Mouse (Mus musculus) hindbrain, embryonic 16.5 days (tissue): ENCODE measurements around the gene Spag6. TPM values are rescaled to one million over a fixed set of nuclear protein-coding genes. Genes with fewer than 3 reads are reported as not detected.

Experiments used
- ATAC-seq: fragments of 200-750 bp; cut with Nextera tagmentation; 2 replicates; pipeline ENCODE4 v1.8.0; 2017; ENCODE audit warnings: moderate TSS enrichment, moderate library complexity
- H3K27ac ChIP-seq: fragments of 300-500 bp; sonication (generic); 2 replicates; pipeline ENCODE4 v1.5.1; 2014; ENCODE audit warnings: low read depth, mild to moderate bottlenecking, control low read depth, low read length, moderate library complexity
- H3K27me3 ChIP-seq: fragments of 300-500 bp; sonication (generic); replicated peaks from 2 replicates; pipeline ENCODE4 v1.6.1; 2014; ENCODE audit warnings: low read length; ENCODE audit not compliant: control insufficient read depth, insufficient read depth
- H3K36me3 ChIP-seq: fragments of 300-500 bp; sonication (generic); 2 replicates; pipeline ENCODE4 v1.6.1; 2014; ENCODE audit warnings: mild to moderate bottlenecking, low read length, moderate library complexity, mixed read lengths; ENCODE audit not compliant: control insufficient read depth, insufficient read depth
- H3K4me1 ChIP-seq: fragments of 300-500 bp; sonication (generic); 2 replicates; pipeline ENCODE4 v1.6.1; 2014; ENCODE audit warnings: low read depth, low read length; ENCODE audit not compliant: control insufficient read depth, insufficient read depth
- H3K4me2 ChIP-seq: fragments of 300-500 bp; sonication (generic); 2 replicates; pipeline ENCODE4 v1.6.1; 2014; ENCODE audit warnings: mild to moderate bottlenecking, low read length, control low read depth, moderate library complexity
- H3K4me3 ChIP-seq: fragments of 300-500 bp; sonication (generic); 2 replicates; pipeline ENCODE4 v1.5.1; 2014; ENCODE audit warnings: mild to moderate bottlenecking, low read length, control low read depth, moderate library complexity
- H3K9ac ChIP-seq: fragments of 300-500 bp; sonication (generic); 2 replicates; pipeline ENCODE4 v1.6.1; 2014; ENCODE audit warnings: low read depth, mild to moderate bottlenecking, control low read depth, low read length, moderate library complexity
- H3K9me3 ChIP-seq: fragments of 300-500 bp; sonication (generic); 2 replicates; pipeline ENCODE4 v1.6.1; 2014; ENCODE audit warnings: mild to moderate bottlenecking, low read length, moderate library complexity; ENCODE audit not compliant: control insufficient read depth
- WGBS: fragments of 180-500 bp; shearing (Covaris S2); extraction: QIAGEN DNeasy Blood & Tissue Kit; methylation state at CpG from one replicate; pipeline ENCODE4 v1.1.7; 2014; 5-methylcytosine and 5-hydroxymethylcytosine counted together
- polyA plus RNA-seq: library from polyadenylated mRNA; unstranded; fragments of >200 nt; fragmentation: Nextera tagmentation; extraction: Ambion mirVana; gene quantifications from 2 replicates; pipeline ENCODE4 v1.2.1, GENCODE M21; 2015

The Spag6 gene
- polyA plus RNA-seq, 1 experiment from 2014 or later = 0.06 TPM

DNA sequence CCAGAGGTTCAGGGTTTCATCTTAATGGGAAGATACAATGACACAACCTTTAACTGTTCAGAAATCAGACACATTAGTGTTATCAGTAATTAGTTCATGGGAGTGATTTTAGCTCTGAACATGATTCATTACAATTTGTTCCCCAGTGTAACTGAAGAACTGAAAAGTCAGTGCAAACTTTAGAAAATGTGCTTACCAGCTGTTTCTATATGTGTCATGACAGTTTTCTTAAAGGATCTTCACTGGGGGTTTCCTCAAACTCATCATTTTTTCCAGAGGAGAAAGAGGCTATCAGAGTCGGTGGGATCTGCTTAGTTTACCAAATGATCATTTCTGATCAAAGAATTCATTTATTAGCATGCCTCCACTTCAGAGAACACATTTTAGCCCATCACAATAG lies 1.3 kb upstream of the Spag6 start:
- H3K4me3 ChIP-seq = no peak overlapping the region
- H3K9me3 ChIP-seq = no peaks in the 10 kb centered on the region
- no peak overlapping the region for H3K4me2 ChIP-seq
- no peak overlapping the region for H3K9ac ChIP-seq
- ATAC-seq = no peak
- H3K27me3 ChIP-seq = peaks cover 26% of the 10 kb centered on the region
- WGBS = 3% methylated on average over 1 of the region's 1 CpGs
- H3K4me1 ChIP-seq = peaks cover 15% of the 10 kb centered on the region
- no peaks in the 10 kb centered on the region for H3K36me3 ChIP-seq
- H3K27ac ChIP-seq = no peak overlapping the region

DNA sequence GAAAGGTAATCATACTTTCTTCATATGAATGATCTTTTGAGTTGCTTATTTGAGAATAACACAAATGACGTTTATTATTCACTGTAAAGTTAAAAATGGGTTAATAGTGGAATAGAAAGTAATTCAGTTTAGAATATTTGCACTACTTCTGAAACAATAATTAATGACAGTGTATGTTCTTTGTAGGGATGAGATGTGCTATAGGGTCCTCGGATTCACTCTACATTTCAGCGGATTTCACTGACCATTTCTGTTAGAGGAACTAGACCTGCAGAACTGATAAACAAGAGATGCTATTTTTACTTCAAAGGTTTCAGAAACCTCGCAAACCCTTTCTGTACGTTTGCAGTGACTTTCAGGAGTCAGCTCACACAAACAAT lies 351 bp upstream of the Spag6 start:
- Histone ChIP-seq H3K36me3 (no peaks in the 10 kb centered on the region), H3K27ac (no peak overlapping the region), H3K4me3 (peak overlapping the region; percentile 46; the same call in 1 of the 2 replicates), H3K4me2 (peak overlapping the region; percentile 72), H3K4me1 (peaks cover 16% of the 10 kb centered on the region), H3K27me3 (peaks cover 22% of the 10 kb centered on the region), H3K9me3 (no peaks in the 10 kb centered on the region), H3K9ac (no peak overlapping the region)
- WGBS = 1% methylated on average over 5 of the region's 5 CpGs
- ATAC-seq = no peak

DNA sequence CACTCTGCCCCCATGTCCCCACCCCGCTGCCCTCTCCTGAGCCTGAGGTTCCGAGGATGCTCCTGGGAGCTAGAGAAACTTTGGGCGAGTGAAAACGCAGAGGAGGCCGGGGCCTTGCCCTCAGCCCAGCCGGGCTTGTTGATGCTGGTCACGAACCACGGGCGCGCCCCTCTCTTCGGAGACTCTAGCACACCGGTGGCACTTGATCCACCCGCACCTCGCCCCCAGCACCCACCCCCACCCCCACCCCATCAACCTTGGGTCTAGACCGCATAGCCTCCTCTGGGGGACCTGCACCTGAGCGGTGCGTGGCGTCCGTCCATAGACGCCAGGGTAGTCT lies 749 bp downstream of the Spag6 start:
- Histone ChIP-seq H3K9ac (peak overlapping the region; percentile 67), H3K4me3 (peak overlapping the region; percentile 46), H3K36me3 (no peaks in the 10 kb centered on the region), H3K4me2 (peak overlapping the region; percentile 72), H3K9me3 (no peaks in the 10 kb centered on the region), H3K27ac (no peak overlapping the region), H3K27me3 (peaks cover 24% of the 10 kb centered on the region), H3K4me1 (peaks cover 15% of the 10 kb centered on the region)
- no peak for ATAC-seq
- under 1% methylated on average over 20 of the region's 20 CpGs for WGBS

DNA sequence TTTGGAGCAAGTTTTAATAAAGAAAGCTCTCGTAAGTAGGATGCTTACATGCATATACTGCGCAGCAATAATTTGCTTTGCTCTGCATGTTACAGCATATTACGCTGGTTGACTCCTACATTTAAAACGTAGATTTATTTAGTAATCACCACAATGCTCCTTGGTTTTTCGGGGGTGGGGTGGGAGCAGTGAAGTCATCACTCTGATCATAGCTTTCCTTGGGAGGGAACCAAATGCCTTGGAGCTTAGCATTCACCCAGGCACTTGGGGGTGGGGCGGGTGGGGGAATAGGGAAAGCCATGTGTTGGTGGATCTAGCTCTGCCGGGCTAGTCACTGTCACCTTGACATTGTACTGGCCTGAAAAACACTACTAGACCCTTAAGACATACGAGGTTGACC lies 1.3 kb downstream of the Spag6 start:
- H3K27ac ChIP-seq = no peak overlapping the region
- peaks cover 10% of the 10 kb centered on the region for H3K4me1 ChIP-seq
- H3K9me3 ChIP-seq = no peaks in the 10 kb centered on the region
- H3K4me3 ChIP-seq = no peak overlapping the region
- WGBS = 3% methylated on average over 8 of the region's 8 CpGs
- peaks cover 24% of the 10 kb centered on the region for H3K27me3 ChIP-seq
- no peak overlapping the region for H3K9ac ChIP-seq
- H3K4me2 ChIP-seq = no peak overlapping the region
- no peaks in the 10 kb centered on the region for H3K36me3 ChIP-seq
- no peak for ATAC-seq

DNA sequence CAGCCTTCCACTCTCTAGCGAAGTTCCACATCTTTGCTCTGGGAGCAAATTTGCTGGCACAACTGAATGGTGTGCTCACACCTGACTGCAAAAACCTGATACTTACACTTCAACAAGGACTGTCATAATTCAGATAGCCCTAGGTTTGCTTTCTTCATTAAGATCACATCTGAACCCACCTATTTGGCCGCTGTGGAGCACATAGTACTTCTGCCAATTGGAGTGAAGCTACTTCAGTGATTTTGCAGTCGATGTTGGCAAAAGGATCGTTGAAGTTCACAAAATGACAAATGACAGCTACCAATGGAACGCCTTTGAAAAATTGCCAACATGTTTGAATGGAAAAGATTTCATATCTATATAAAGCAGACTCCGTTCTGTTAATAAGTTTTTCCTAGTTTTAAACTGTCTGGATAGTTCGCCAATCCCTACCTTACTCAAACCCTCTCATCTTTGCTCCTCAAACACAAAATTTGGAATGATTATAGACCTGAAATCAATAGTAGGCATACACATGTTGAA lies 1.9 kb downstream of the Spag6 start:
- no peak overlapping the region for H3K27ac ChIP-seq
- H3K4me2 ChIP-seq = no peak overlapping the region
- 5% methylated on average over 7 of the region's 7 CpGs for WGBS
- H3K4me1 ChIP-seq = peaks cover 7% of the 10 kb centered on the region
- ATAC-seq = no peak
- peaks cover 25% of the 10 kb centered on the region for H3K27me3 ChIP-seq
- H3K9me3 ChIP-seq = no peaks in the 10 kb centered on the region
- no peaks in the 10 kb centered on the region for H3K36me3 ChIP-seq
- no peak overlapping the region for H3K9ac ChIP-seq
- H3K4me3 ChIP-seq = no peak overlapping the region

DNA sequence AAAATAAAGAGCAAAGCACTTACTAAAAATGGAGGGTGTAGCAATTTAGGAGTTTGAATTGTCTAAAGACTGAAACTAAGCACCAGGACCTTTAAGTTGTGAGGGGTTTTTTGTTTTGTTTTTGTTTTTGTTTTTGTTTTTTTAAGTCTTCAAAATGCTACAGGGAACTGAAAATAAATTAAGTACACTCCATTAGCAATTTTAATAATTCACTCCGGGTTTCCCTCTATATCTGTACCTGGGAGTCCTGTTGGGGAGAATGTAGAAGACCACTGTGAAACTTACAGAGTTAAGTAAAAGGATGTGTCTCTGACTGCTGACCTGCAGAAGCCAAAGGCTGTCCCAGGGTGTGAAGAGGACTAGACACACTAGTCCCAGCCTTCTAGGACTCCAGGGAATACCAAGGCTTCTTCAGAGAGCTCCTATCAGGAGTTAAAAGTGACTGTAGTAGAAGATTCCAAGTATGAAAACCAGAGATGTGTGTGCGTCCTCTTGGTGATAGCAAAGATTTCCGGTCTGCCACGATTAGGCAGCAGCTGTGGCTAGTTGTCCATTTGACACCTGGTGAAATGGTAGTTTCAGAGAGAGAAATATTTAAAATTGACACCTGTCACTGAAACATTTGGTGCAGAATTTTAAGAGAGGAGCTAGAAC lies 3.9 kb downstream of the Spag6 start:
- H3K27me3 ChIP-seq = peaks cover 30% of the 10 kb centered on the region
- peaks cover 7% of the 10 kb centered on the region for H3K4me1 ChIP-seq
- no peak overlapping the region for H3K4me2 ChIP-seq
- 4% methylated on average over 4 of the region's 4 CpGs for WGBS
- H3K9ac ChIP-seq = no peak overlapping the region
- no peaks in the 10 kb centered on the region for H3K36me3 ChIP-seq
- no peaks in the 10 kb centered on the region for H3K9me3 ChIP-seq
- ATAC-seq = no peak
- H3K27ac ChIP-seq = no peak overlapping the region
- no peak overlapping the region for H3K4me3 ChIP-seq

- no peaks in the 10 kb centered on the region for H3K9me3 ChIP-seq
- 1% methylated on average over 56 of the region's 56 CpGs for WGBS
- H3K36me3 ChIP-seq = no peaks in the 10 kb centered on the region
Observed at GRCm38 (mm10) chr2:18698663-18699385, 5.0 kb downstream of the Spag6 start.

DNA sequence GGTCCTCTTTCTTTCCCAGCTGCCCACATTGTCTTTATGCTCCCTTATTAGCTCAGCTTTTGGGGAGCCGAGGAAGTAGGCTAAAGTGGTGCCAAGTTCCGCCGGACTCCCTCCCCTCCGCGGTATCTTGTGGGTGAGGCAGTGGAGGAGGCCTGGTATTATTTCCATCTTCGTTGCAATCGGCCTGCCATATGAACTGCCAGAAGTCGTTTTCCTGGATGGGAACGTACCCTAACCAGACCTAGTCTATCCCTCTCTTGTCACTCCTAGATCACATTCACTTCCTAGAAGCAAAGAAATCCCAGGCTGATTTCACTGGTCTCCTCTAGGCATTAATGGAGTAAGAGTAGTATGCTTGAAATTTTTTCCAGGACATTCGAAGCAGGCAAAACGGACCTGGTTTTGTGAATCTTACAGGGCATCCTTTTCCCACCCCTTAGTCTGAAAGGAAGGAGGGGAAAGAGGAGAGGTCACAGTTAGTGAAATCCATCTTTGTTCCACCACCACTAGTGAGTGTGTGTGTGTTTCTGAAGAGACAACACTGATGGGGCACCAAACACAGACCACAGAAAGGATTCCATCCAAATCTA lies 5.7 kb downstream of the Spag6 start:
- Histone ChIP-seq H3K9me3 (no peaks in the 10 kb centered on the region), H3K27me3 (peaks cover 30% of the 10 kb centered on the region), H3K4me3 (no peak overlapping the region), H3K4me2 (no peak overlapping the region), H3K9ac (no peak overlapping the region), H3K36me3 (no peaks in the 10 kb centered on the region), H3K4me1 (peaks cover 4% of the 10 kb centered on the region), H3K27ac (no peak overlapping the region)
- 1% methylated on average over 11 of the region's 11 CpGs for WGBS
- ATAC-seq = no peak

More at GRCm38 (mm10) chr2:18698663-18699385, 5.0 kb downstream of the Spag6 start:
- Histone ChIP-seq H3K9ac (no peak overlapping the region), H3K4me3 (no peak overlapping the region), H3K27ac (no peak overlapping the region), H3K4me2 (no peak overlapping the region), H3K27me3 (peaks cover 30% of the 10 kb centered on the region), H3K4me1 (peaks cover 7% of the 10 kb centered on the region)
- ATAC-seq = 0 out of 2 replicates have a peak, but pooled peaks have one; percentile 34

DNA sequence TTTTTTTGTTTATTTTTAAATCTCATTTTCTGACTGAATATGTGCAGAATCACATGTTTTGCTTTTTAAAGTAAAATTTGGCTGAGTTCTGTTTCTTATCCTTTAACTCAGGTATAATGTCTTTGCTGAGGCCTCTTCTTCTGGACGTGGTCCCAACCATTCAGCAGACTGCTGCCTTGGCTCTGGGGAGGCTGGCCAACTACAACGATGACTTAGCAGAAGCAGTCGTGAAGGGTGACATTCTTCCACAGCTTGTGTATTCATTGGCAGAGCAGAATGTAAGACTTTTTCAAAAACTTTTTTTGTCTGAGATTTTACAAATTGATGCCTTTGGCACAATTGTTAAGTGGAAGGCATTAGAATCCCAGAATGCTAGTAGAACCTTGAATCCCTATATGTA lies 16.5 kb downstream of the Spag6 start:
- WGBS = 72% methylated on average over 3 of the region's 3 CpGs
- ATAC-seq = no peak
- H3K27me3 ChIP-seq = no peaks in the 10 kb centered on the region
- no peaks in the 10 kb centered on the region for H3K9me3 ChIP-seq
- no peak overlapping the region for H3K27ac ChIP-seq
- no peak overlapping the region for H3K9ac ChIP-seq
- H3K4me1 ChIP-seq = no peaks in the 10 kb centered on the region
- no peak overlapping the region for H3K4me3 ChIP-seq
- H3K36me3 ChIP-seq = no peaks in the 10 kb centered on the region
- H3K4me2 ChIP-seq = no peak overlapping the region
